Mouse (Mus musculus): ENCODE measurements around the gene Gpr39.

The Gpr39 gene

GRCm38 (mm10) chr1:125800506-125800905 is 123.7 kb downstream of the Gpr39 start:
- DNase-seq (ENCODE audit: extremely low spot score, low spot score), result no peak

DNA sequence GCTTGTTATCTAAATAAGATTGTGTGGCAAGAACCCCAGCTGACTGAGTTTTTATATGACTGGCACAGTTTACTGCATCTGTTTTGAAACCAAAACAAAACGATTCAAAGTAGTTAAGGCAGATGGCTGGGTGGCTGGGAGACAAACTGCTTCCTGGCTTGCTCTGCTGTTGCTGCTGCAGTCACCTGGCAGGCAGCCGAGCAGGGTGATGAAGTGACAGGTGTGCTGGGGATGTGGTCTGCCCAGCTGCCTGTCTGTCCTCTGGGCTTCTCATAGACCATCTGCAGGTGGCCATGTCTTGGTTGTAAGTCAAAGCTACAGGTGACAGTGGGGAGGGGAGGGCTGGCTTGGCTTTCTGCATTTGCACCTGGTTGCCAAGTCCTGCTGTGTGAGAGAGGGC is 131.6 kb downstream of the Gpr39 start:
- no peak for DNase-seq (ENCODE audit: extremely low spot score, low spot score)

GRCm38 (mm10) chr1:125813141-125813782 is 136.5 kb downstream of the Gpr39 start:
- DNase-seq (ENCODE audit: extremely low spot score, low spot score), result no peak

- DNase-seq (ENCODE audit: extremely low spot score, low spot score), result no peak
These were observed 144.3 kb downstream of the Gpr39 start for GRCm38 (mm10) chr1:125821101-125821500.

GRCm38 (mm10) chr1:125823611-125824010 is 146.8 kb downstream of the Gpr39 start:
- no peak for DNase-seq (ENCODE audit: extremely low spot score, low spot score)

- no peak for DNase-seq (ENCODE audit: extremely low spot score, low spot score)
These were observed 160.7 kb downstream of the Gpr39 start for GRCm38 (mm10) chr1:125837507-125837906.

GRCm38 (mm10) chr1:125839746-125840392 is 163.1 kb downstream of the Gpr39 start:
- DNase-seq (ENCODE audit: extremely low spot score, low spot score), result no peak

GRCm38 (mm10) chr1:125854646-125855045 is 177.9 kb downstream of the Gpr39 start:
- DNase-seq (ENCODE audit: extremely low spot score, low spot score), result no peak

DNA sequence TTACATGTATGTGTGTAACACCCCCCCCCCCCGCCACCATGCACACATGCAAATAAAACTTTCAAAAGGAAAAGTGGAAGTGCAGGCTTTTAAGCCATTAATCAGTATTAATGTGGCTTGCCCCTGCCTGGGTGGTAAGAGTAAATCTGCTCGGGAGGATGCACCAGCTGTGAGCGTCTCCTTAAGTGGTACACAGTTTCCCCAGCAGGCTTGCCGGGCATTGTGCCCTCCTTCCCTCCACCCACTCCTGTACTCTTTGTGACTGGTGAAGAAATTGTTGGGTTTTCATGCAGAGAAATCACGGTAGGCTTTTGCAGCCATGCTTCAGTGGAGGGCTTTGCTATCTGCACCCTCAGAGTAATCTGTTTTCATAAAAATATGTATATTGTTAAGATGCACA is 181.8 kb downstream of the Gpr39 start:
- no peak for DNase-seq (ENCODE audit: extremely low spot score, low spot score)

DNA sequence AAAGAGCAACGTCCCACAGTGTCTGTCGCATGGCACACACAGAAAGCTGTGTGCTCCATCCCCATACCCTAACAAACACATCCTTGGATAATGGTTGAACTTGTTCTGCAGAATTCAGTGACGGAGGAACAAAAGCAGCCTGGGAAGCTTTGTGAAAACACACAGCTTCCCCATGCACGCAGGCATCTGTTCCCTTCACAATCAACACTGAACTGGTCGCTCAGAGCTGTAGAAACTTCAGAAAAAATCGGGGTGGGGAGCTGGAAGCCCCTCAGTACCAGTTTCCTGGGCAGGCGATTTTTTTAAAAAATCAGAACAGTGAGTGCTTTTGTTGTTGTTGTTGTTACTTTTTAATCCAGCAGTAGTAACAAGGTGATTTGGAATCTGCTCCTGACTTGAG is 193.3 kb downstream of the Gpr39 start:
- no peak for DNase-seq (ENCODE audit: extremely low spot score, low spot score)

GRCm38 (mm10) chr1:125893158-125893557 is 216.4 kb downstream of the Gpr39 start:
- no peak for DNase-seq (ENCODE audit: extremely low spot score, low spot score)

- peak; percentile 54 for DNase-seq (ENCODE audit: extremely low spot score, low spot score)
These were observed 233.5 kb downstream of the Gpr39 start for GRCm38 (mm10) chr1:125910211-125910870.

- peak; percentile 40 for DNase-seq (ENCODE audit: extremely low spot score, low spot score)
These were observed 234.1 kb downstream of the Gpr39 start for GRCm38 (mm10) chr1:125910871-125911265.

- peak; percentile 65 for DNase-seq (ENCODE audit: extremely low spot score, low spot score)
These were observed 234.6 kb downstream of the Gpr39 start for GRCm38 (mm10) chr1:125911337-125911900.

DNA sequence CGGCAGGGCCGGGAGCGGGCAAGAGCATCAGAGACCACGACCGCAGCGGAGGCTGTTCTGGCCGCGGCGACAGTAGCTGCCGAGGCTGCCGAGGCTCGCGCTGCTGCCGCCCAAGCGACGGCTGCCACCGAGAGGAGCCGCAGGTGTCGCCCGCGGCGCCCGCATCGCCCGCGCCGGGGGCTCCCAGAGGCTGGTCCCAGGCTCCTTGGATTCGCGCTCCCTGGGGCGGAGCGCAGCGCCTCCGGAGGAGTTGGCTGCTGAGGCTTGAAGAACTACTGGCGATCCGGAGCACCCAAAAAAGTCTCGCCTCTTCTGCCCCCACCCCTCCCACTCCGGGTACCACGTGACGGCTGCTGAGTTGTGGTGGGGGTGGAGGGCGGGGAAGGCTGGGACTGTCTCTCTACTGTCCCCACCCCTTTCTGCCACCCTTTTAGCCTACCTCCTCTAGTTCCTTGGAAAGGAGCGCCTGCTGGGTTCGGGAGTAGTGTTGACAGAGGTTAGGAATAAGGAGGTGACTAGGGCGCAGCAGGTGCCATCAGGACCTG is 235.2 kb downstream of the Gpr39 start:
- DNase-seq (ENCODE audit: extremely low spot score, low spot score), result no peak

DNA sequence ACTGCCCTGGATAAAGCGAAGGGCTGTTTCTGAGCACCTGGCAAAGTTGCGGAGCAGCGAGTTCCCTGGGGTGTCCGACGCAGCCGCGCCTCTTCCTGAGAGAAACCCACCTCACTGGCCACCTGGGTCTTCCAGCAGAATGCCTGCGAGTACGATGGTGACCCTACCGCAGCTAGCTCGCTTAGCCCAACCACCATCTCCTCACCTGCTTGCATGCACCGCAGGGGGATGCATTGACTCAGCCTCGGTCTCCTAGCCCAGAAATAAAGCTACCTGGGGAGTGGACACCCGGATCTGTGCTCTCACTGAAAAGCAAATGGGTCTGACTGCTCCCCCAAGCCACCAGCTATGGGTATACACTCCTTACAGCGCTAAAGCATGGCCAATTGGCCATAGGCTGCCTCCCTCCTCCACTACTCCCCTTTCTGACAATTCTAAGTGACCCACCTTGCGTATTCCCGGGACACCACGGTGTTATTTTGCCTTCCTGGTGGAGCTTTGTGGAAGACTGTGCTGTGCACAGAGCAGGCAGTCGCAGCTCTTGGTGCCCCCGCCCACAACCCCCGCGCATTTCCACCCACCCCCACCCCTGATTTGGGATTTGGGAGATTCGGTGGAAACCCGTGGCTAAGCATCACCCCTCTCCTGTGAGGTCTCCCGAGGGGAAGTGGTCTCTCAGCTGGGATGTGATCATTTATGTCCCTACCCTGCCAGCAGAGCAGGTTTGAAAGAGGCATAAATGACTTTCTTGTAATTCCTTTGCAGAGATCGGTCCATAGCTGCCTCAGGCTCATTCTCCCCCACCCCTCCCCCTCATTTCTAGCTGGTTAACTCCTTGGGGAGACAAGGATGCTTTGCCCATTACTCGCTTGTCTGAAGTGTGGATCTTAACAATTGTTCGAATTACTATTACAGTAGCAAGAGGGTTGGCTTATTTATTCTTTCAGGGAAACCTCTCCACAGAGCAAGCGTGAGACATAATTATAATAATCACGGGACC is 236.1 kb downstream of the Gpr39 start, which contains the start of gene Lypd1:
Lypd1 (minus strand) TSS at position 501 of the 1,000 bp plus-strand sequence.
- peak; percentile 42 for DNase-seq (ENCODE audit: extremely low spot score, low spot score)

DNA sequence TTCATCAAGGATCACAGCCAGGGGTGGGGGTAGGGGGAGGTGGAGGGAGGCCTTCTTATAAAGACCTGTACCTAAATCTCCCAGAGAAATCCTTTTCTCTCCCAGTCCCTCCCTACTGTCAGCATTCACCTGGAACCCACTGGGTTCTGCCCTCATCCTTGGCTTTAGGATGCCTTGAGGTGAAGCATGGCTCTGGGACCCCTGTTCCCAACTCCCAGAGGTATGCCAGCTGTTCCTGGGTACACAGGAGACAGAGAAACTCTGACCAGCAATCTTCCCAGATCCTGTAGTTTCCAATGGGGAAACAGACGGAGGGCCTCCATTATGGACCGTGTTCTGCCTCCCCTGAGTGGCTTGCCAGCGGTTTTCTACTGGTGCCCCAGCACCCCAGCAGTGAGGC is 243.9 kb downstream of the Gpr39 start:
- DNase-seq (ENCODE audit: extremely low spot score, low spot score), result no peak

DNA sequence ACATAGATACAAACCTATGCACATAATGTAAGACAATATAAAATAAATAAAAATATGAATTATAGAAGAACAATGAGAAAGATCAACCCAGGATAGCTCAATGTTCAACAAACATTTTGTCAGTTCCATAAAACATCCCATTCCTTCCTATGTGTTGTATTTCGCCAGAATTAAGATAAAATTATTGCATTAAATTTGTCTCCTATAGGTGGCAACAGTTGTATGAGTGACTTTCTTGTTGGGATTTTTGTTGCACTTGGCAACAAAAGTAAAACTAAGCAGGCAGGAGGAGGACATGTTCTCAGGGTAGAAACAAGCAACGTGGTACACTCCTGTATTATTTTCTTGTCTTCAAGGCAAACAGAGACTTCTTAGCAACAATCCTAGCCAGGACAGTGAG is 246.3 kb downstream of the Gpr39 start:
- no peak for DNase-seq (ENCODE audit: extremely low spot score, low spot score)

Data from neural tube, embryonic 10.5 days (tissue).